Mouse (Mus musculus) cortical plate, adult 2 months (tissue): Measurements from ENCODE around the gene BC055324. TPM values are rescaled to one million over a fixed set of nuclear protein-coding genes. Genes with fewer than 3 reads are reported as not detected.

Experiments used
- H3K27ac ChIP-seq: fragments of 200-500 bp; 2 replicates; pipeline ENCODE4 v1.5.1; 2012; ENCODE audit warnings: low read length, control low read depth, inconsistent platforms; ENCODE audit not compliant: insufficient read depth
- H3K4me1 ChIP-seq: fragments of 200-500 bp; 2 replicates; pipeline ENCODE4 v1.6.1; 2011; ENCODE audit warnings: low read length; ENCODE audit not compliant: control insufficient read depth, insufficient read depth
- H3K4me3 ChIP-seq: fragments of 200-500 bp; 2 replicates; pipeline ENCODE4 v1.5.1; 2011; ENCODE audit warnings: mild to moderate bottlenecking, low read length, control low read depth; ENCODE audit not compliant: insufficient read depth
- CTCF ChIP-seq: fragments of 200-500 bp; IDR thresholded peaks from 2 replicates; pipeline ENCODE4 v1.5.1; 2011; ENCODE audit warnings: mild to moderate bottlenecking, control low read depth, low read length; ENCODE audit not compliant: insufficient read depth; ENCODE audit errors: extremely low read depth
- POLR2A ChIP-seq: fragments of 200-500 bp; IDR thresholded peaks from 2 replicates; pipeline ENCODE4 v1.6.1; 2011; ENCODE audit warnings: mild to moderate bottlenecking, low read length, control low read depth; ENCODE audit not compliant: insufficient read depth; ENCODE audit errors: extremely low read depth
- polyA plus RNA-seq: library from polyadenylated mRNA; depleted of rRNA; stranded (reverse); fragments of >200 nt; gene quantifications from 2 replicates; pipeline ENCODE4 v1.2.3, GENCODE M21; 2012; rRNA removed

The BC055324 gene
- polyA plus RNA-seq, 1 experiment, result 1.0 TPM

DNA sequence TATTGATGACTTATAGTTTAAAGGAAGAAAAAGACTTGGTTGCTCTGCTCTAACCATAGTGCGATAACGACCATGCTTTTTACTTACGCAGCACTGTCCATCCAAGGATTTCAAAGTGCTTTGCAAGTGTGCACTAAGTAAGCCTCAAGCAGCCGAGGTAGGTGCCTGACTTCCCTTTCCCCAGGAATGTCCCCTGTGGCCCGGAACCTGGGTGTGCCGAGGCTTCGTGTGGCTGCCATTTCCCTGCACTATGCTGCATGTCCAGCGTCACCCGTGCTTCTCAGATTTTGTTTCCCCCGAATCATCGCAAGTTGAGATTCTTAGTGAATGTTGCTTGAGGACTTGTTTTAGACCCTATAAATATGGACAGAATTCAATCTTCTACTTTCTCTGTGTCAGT lies 82.6 kb downstream of the BC055324 start:
- H3K4me1 ChIP-seq, result no peaks in the 10 kb centered on the region
- no peak overlapping the region for H3K4me3 ChIP-seq
- H3K27ac ChIP-seq, result no peak overlapping the region
- TF ChIP-seq POLR2A (no peak), CTCF (no peak)

DNA sequence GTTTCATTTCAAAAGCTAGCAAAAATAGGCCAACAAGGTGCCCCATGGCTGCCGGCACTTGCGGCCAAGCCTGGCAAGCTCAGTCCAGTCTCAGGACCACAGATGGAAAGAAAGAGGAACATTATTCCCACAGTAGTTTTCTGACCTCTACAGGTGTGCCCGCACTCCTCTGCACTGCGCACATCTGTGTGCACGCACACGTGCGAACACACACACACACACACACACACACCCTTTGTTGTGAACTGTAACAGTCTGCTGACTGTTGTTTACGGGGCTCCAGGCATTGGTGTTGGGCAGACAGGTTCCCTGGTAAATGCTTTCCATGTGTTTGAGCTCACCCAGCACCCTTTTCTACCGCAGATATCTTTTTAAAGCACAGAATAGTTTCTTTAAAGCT lies 83.8 kb downstream of the BC055324 start:
- no peak for TF ChIP-seq POLR2A
- TF ChIP-seq CTCF, result no peak
- H3K27ac ChIP-seq, result no peak overlapping the region
- H3K4me1 ChIP-seq, result no peaks in the 10 kb centered on the region
- H3K4me3 ChIP-seq, result no peak overlapping the region

DNA sequence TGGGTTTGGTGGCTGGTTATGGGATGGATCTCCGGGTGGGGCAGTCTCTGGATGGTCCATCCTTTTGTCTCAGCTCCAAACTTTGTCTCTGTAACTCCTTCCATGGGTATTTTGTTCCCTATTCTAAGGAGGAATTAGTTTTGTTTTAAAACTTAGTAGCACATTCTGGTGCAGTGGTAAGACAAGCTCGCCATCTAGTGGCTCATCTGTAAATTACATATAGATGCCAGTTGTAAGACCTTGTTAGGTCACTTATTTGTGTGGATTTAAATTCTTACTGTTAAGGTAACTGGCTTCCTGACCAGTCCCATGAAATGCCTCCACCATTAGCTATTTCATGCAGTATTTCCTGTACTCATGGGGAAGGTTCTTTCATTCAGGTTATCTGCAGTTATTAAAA lies 84.3 kb downstream of the BC055324 start:
- TF ChIP-seq CTCF (no peak), POLR2A (no peak)
- Histone ChIP-seq H3K27ac (no peak overlapping the region), H3K4me3 (no peak overlapping the region), H3K4me1 (no peaks in the 10 kb centered on the region)

DNA sequence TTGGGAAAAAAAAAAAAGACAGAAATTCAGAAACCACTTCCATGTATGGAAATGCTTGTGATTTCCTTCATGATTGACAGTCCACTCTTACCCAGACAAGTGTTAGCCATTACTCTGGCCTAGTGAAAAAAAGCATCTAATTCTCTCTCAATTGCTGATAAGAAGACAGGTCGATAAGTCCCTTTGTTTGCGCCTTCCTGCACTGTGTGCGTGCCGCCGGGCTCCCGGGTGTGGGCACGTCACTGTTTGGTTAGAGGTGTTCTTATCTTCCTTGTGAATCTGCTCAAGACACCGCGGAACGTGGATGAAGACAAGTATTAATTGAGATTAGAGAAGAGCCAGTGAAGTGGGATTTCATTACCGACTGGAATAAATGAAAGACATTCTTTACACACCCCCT lies 86.2 kb downstream of the BC055324 start:
- Histone ChIP-seq H3K4me1 (no peaks in the 10 kb centered on the region), H3K27ac (no peak overlapping the region), H3K4me3 (no peak overlapping the region)
- TF ChIP-seq POLR2A, result no peak
- no peak for TF ChIP-seq CTCF

DNA sequence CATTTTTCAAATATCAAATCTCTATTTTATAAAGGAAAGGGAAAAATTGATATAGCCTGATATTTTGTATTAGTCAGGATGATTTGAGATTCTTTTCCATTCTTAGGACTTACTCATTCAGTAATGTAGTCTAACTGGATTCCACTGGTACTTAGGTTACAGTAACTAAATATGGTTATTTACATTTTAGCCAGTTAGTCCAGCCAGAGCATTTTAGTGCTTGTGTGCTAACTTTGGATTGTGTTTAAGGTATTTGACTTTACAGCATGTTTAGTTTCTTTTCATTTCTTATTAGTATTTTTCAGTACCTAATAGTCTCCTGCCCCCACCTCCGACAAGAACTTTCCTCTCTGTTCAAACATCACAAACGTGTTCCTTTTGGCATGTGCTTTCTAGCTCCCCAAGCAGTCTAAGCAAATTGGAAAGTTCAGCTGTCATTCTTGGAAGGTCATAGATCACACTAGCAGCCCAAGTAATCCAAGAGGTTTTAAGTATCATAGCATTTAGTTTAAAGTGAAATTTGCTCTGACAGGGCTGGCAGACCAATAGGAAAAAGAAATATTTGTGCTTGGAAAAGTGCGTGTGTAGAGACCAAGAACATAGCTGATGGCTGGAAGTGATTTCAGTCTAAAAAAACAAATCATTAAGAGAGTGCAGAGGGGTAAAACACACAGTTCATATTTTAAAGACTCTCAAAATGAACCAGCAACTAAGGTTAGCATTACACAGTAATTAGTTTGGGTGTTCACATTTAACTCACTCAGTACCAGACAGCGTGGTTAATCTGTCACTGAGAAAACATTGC lies 87.4 kb downstream of the BC055324 start:
- H3K27ac ChIP-seq, result no peak overlapping the region
- H3K4me1 ChIP-seq, result no peaks in the 10 kb centered on the region
- TF ChIP-seq POLR2A, result no peak
- TF ChIP-seq CTCF, result no peak
- no peak overlapping the region for H3K4me3 ChIP-seq

DNA sequence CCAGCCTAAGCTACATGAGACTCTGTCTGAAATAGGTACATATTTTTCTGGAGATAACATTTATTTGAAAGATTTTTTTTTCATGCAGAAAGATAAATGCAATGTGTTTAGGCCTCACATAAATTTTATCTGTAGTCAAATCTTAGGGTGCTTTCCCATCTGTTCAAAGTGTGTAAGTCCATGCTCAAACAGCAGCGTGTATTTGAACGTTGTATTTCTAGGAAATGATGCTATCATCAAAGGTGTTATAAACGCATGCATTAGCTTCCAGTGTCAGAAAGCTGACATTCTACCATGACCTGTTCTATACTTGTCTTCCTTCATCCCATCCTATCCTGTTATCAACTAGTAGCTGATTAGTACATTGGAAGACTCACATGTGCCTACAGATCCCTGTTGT lies 91.2 kb downstream of the BC055324 start:
- TF ChIP-seq POLR2A (no peak), CTCF (no peak)
- Histone ChIP-seq H3K27ac (no peak overlapping the region), H3K4me3 (no peak overlapping the region), H3K4me1 (no peaks in the 10 kb centered on the region)

DNA sequence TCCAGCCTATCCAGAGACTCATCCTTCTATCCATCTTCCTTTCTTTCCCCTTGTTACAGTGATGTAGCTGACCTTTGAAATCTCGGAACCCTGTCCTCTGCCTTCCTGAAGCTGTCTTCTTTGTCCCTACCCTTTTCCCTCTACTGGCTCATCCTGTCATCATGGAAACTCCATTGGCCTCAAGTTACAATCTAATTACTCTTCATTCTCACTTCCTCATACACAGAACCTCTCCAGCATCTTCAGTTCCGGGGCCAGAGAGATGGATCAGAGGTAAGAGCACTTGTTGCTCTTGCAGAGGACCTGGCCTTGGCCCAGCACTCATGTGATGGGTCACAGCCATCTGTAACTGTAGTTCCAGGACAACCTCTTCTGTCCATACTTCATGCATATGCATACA lies 94.4 kb downstream of the BC055324 start:
- no peak overlapping the region for H3K4me3 ChIP-seq
- H3K4me1 ChIP-seq, result no peaks in the 10 kb centered on the region
- TF ChIP-seq POLR2A (no peak), CTCF (no peak)
- H3K27ac ChIP-seq, result no peak overlapping the region

DNA sequence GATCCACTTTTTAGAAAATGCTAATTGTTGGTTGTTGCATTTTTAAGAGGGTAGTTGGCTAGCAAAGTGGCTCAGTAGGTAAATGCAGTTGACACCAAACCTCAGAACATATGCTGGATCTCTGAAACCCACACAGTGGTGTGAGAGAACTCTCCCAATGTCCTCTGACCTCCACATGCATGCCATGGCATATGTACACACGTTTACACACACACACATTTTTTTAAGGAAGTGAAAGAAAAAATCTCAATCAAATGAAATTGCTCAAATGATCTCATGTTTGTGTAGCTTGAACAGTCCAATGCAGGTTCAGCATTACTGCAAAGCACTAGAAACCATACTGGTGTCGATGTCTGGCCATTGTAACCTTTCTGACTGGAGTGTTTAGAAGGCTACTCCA lies 95.0 kb downstream of the BC055324 start:
- TF ChIP-seq CTCF, result no peak
- TF ChIP-seq POLR2A, result no peak
- no peak overlapping the region for H3K4me3 ChIP-seq
- H3K27ac ChIP-seq, result no peak overlapping the region
- no peaks in the 10 kb centered on the region for H3K4me1 ChIP-seq

DNA sequence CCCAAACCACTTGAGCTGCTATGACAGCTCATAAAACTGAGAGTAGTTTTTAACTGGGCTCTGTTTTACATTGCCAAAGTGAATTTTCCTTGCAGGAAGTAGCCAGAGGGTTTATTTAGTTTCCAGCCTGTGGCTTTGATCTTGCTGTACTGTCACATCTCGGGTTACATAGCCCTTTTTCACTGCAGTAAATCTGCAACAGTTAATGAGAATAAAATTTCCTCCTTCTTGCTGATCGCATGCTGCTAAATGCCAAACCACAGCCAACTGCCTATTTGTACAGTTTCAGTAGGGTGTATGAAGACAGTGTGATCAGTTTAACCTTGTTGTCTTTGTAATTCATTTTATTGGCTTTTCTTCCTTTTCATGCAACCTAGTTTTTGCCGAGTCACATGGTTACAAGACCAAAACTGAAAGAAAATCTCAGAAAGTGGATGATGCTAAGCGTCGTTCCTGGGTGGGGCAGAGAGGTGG lies 96.3 kb downstream of the BC055324 start:
- TF ChIP-seq POLR2A (no peak), CTCF (no peak)
- no peak overlapping the region for H3K4me3 ChIP-seq
- H3K4me1 ChIP-seq, result no peaks in the 10 kb centered on the region; the same call in 1 of the 2 replicates
- H3K27ac ChIP-seq, result no peak overlapping the region

Other genes starting within 250 kb of the BC055324 start
- gene Kifap3, start 215.2 kb downstream of the BC055324 start, polyA plus RNA-seq, result 123 TPM in 2 replicates
- gene Scyl3, start 65.7 kb downstream of the BC055324 start, polyA plus RNA-seq, result 23.8 and 24.1 TPM in 2 replicates
- gene Mettl18, start 93 bp upstream of the BC055324 start, polyA plus RNA-seq, result 3.7 and 4.3 TPM in 2 replicates
- 0.06 TPM in 1 of 2 replicates, not detected in the other for gene Sele, start 53.4 kb upstream of the BC055324 start, polyA plus RNA-seq
- gene Sell, start 67.2 kb upstream of the BC055324 start, polyA plus RNA-seq, result 0.15 and 0.32 TPM in 2 replicates
- 0.02 TPM in 1 of 2 replicates, not detected in the other for gene Selp, start 120.5 kb upstream of the BC055324 start, polyA plus RNA-seq
- 0.28 and 0.35 TPM in 2 replicates for gene F5, start 157.0 kb upstream of the BC055324 start, polyA plus RNA-seq